Mouse (Mus musculus) cortical plate, adult 2 months (tissue): ENCODE data around the gene Coq4.

Experiments
- CTCF ChIP-seq: fragments of 200-500 bp; IDR thresholded peaks from 2 replicates; pipeline ENCODE4 v1.5.1; 2011; ENCODE audit warnings: mild to moderate bottlenecking, control low read depth, low read length; ENCODE audit not compliant: insufficient read depth; ENCODE audit errors: extremely low read depth
- POLR2A ChIP-seq: fragments of 200-500 bp; IDR thresholded peaks from 2 replicates; pipeline ENCODE4 v1.6.1; 2011; ENCODE audit warnings: mild to moderate bottlenecking, low read length, control low read depth; ENCODE audit not compliant: insufficient read depth; ENCODE audit errors: extremely low read depth

DNA sequence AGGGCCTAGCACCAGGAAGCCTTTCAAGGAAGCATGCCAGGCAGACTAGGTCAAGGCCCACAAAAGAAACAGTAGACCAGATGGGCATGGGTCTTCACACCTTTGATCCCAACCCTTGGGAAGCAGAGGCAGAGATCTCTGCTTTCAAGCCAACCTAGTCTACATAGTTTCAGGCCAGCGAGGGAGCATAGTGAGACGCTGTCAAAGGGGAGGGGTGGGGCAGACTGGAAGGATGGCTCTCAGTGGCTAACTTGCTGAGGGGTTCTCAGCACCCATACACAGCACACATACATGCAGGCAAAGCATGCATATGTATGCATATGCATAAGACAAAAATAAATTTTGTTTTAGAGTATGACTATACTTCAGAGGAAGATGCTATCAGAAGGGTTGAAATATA, 32.1 kb downstream of the Coq4 start:
- TF ChIP-seq CTCF (no peak), POLR2A (0 out of 2 replicates have a peak, but pooled peaks have one; percentile 14)
